Mouse (Mus musculus) limb, embryonic 13.5 days (tissue): ENCODE results near the gene Rpl9. TPM values are rescaled to one million over a fixed set of nuclear protein-coding genes. Genes with fewer than 3 reads are reported as not detected.

ENCODE experiments used
- ATAC-seq: fragments of 200-750 bp; cut with Nextera tagmentation; 2 replicates; pipeline ENCODE4 v1.8.0; 2017; ENCODE audit warnings: low read depth, moderate number of reproducible peaks, moderate TSS enrichment; ENCODE audit not compliant: low FRiP score
- H3K27ac ChIP-seq: fragments of 300-500 bp; sonication (generic); 2 replicates; pipeline ENCODE4 v1.5.1; 2015; ENCODE audit warnings: inconsistent platforms, mild to moderate bottlenecking, moderate library complexity
- H3K27me3 ChIP-seq: fragments of 300-500 bp; sonication (generic); 2 replicates; pipeline ENCODE4 v1.6.1; 2015; ENCODE audit warnings: mild to moderate bottlenecking, inconsistent platforms
- H3K36me3 ChIP-seq: fragments of 300-500 bp; sonication (generic); 2 replicates; pipeline ENCODE4 v1.6.1; 2015; ENCODE audit warnings: inconsistent platforms, mild to moderate bottlenecking, moderate library complexity
- H3K4me1 ChIP-seq: fragments of 300-500 bp; sonication (generic); 2 replicates; pipeline ENCODE4 v1.6.1; 2015; ENCODE audit warnings: inconsistent platforms
- H3K4me2 ChIP-seq: fragments of 300-500 bp; sonication (generic); replicated peaks from 2 replicates; pipeline ENCODE4 v1.6.1; 2015; ENCODE audit warnings: inconsistent platforms, mild to moderate bottlenecking, moderate library complexity
- H3K4me3 ChIP-seq: fragments of 300-500 bp; sonication (generic); 2 replicates; pipeline ENCODE4 v1.5.1; 2015; ENCODE audit warnings: moderate library complexity, mild to moderate bottlenecking, inconsistent platforms
- H3K9ac ChIP-seq: fragments of 300-500 bp; sonication (generic); 2 replicates; pipeline ENCODE4 v1.6.1; 2015; ENCODE audit warnings: mild to moderate bottlenecking, inconsistent platforms
- H3K9me3 ChIP-seq: fragments of 300-500 bp; sonication (generic); 2 replicates; pipeline ENCODE4 v1.6.1; 2016; ENCODE audit warnings: inconsistent platforms
- WGBS: fragments of 180-500 bp; shearing (Covaris S2); methylation state at CpG from one replicate; pipeline ENCODE4 v1.1.7; 2015; 5-methylcytosine and 5-hydroxymethylcytosine counted together
- polyA plus RNA-seq: library from polyadenylated mRNA; unstranded; fragments of >200 nt; fragmentation: Nextera tagmentation; extraction: Ambion mirVana; gene quantifications from 2 replicates; pipeline ENCODE4 v1.2.1, GENCODE M21; 2015

Rpl9 gene
- polyA plus RNA-seq, 1 experiment from 2014 or later: 1,018 TPM

GRCm38 (mm10) chr5:65419136-65419535 lies 27.9 kb upstream of the Rpl9 start:
- H3K9ac ChIP-seq: no peak overlapping the region
- H3K4me2 ChIP-seq: no peak overlapping the region
- ATAC-seq: no peak
- H3K27ac ChIP-seq: no peak overlapping the region
- no peak overlapping the region for H3K4me3 ChIP-seq
- peaks cover 13% of the 10 kb centered on the region for H3K4me1 ChIP-seq
- peaks cover 87% of the 10 kb centered on the region for H3K36me3 ChIP-seq
- WGBS: 87% methylated on average over 10 of the region's 10 CpGs
- no peaks in the 10 kb centered on the region for H3K27me3 ChIP-seq
- H3K9me3 ChIP-seq: no peaks in the 10 kb centered on the region

DNA sequence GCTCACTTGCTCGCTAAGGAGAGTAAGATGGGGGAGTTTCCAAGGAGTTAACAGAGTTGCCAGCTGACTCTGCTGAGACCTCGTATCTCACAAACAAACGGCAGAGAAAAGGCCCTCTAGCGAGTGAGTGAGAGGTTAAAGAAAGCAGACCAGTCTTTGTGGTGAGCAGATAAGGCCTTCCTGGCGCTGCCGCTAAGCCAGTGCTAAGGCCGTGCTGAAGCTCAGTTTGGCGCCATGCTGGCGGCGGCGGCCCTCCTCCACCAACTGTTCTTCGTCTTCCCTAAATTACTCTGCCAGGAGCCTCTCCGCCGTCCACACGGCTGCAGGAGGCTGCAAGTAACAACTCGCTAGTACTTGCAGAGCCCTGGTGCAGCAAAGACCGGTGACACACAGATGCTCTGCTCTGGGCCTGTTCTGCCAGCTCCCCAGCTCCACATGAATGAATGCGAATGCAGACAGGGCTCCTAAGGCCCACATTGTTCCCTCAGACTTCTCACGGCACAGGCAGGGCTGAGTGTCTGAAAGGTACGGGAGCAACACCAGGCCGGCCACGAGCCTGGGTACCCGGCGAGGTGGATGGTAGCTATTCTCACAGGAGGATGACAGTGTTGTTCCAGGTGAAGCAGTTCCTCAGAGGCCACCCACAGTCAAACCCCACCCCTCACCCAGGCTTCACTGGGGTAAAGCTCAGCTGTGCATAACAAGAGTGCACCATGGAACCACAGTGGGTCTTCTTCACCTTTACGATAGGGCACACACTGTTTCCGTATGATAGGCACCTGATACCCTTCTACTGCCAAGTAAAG lies 24.6 kb upstream of the Rpl9 start:
- ATAC-seq: peak; percentile 80
- no peak overlapping the region for H3K4me3 ChIP-seq
- peaks cover 13% of the 10 kb centered on the region for H3K4me1 ChIP-seq
- H3K27me3 ChIP-seq: no peaks in the 10 kb centered on the region
- H3K27ac ChIP-seq: peak overlapping the region; percentile 87
- no peaks in the 10 kb centered on the region for H3K9me3 ChIP-seq
- WGBS: 18% methylated on average over 26 of the region's 26 CpGs
- H3K36me3 ChIP-seq: peaks cover 75% of the 10 kb centered on the region
- peak overlapping the region; percentile 41 for H3K4me2 ChIP-seq
- H3K9ac ChIP-seq: peak overlapping the region; percentile 54

DNA sequence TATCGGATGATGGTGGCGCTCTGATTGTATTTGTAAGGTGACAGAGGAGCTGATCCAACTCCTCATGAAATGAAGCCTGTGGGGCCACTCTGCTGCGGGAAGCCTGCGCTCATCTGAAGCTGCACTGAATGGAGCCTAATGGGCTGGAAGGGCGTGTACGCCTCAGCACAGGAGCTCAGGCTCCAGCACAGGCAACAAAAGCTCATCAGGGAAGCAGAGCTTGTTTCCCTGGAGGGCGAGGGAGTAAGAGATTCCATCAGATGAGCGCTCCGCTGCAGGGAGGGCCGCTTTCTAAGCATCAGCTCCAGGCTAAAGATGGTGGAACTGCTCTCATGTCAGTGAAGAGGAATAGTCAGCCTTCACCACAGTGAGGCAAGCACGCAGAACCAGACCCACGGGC lies 16.7 kb upstream of the Rpl9 start:
- no peak overlapping the region for H3K4me3 ChIP-seq
- no peak overlapping the region for H3K4me2 ChIP-seq
- WGBS: 61% methylated on average over 12 of the region's 12 CpGs
- no peaks in the 10 kb centered on the region for H3K4me1 ChIP-seq
- H3K27ac ChIP-seq: no peak overlapping the region
- H3K36me3 ChIP-seq: peaks cover 71% of the 10 kb centered on the region
- H3K27me3 ChIP-seq: no peaks in the 10 kb centered on the region
- H3K9ac ChIP-seq: no peak overlapping the region
- no peak for ATAC-seq
- H3K9me3 ChIP-seq: no peaks in the 10 kb centered on the region

- Histone ChIP-seq H3K4me2 (no peak overlapping the region), H3K27ac (no peak overlapping the region), H3K4me1 (no peaks in the 10 kb centered on the region), H3K36me3 (peaks cover 88% of the 10 kb centered on the region), H3K27me3 (no peaks in the 10 kb centered on the region), H3K4me3 (no peak overlapping the region), H3K9me3 (no peaks in the 10 kb centered on the region), H3K9ac (no peak overlapping the region)
- ATAC-seq: no peak
- WGBS: 35% methylated on average over 2 of the region's 2 CpGs
Observed at GRCm38 (mm10) chr5:65401251-65401994, 10.2 kb upstream of the Rpl9 start.

DNA sequence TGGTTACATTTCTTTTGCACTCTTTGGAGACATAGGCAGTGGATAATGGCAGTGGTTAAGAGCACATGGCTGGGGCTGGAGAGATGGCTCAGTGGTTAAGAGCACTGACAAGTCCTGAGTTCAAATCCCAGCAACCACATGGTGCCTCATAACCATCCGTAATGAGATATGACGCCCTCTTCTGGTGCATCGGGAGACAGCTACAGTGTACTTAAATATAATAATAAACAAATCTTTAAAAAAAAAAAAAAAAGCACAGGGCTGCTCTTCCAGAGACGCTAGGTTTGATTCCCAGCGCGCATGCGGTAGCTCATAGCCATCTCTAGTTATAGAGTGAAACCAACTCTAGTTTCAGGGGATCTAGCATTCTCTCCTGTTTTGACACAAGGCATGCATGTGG lies 3.2 kb upstream of the Rpl9 start:
- Histone ChIP-seq H3K9me3 (no peaks in the 10 kb centered on the region), H3K4me1 (peaks cover 10% of the 10 kb centered on the region), H3K9ac (no peak overlapping the region), H3K4me2 (no peak overlapping the region), H3K36me3 (peaks cover 58% of the 10 kb centered on the region), H3K27me3 (no peaks in the 10 kb centered on the region), H3K27ac (no peak overlapping the region), H3K4me3 (no peak overlapping the region)
- ATAC-seq: no peak
- 94% methylated on average over 7 of the region's 7 CpGs for whole genome bisulfite sequencing

DNA sequence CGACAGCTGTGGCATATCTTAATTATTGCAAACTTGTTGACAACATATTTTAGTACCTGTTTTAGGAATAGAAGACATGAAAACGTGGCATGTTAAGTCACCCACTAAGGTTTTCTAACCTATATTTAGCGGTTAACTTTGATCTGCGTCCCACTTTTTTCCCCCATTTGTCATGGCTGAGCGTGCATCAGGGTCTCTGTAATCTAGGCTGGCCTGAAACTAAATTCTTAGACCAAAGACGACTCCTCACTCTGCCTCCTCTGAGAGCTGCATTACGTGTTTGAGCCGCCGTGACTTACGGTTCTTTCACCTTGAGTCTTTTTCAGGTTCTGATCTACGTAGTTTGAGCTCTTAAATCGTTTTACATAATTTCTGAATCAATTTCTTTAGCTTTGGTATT lies 509 bp upstream of the Rpl9 start:
- H3K4me3 ChIP-seq: peak overlapping the region; percentile 99
- H3K9me3 ChIP-seq: no peaks in the 10 kb centered on the region
- H3K4me2 ChIP-seq: peak overlapping the region; percentile 76
- no peak overlapping the region; the same call in 1 of the 2 replicates for H3K27ac ChIP-seq
- H3K4me1 ChIP-seq: peaks cover 19% of the 10 kb centered on the region
- peaks cover 58% of the 10 kb centered on the region for H3K36me3 ChIP-seq
- H3K9ac ChIP-seq: peak overlapping the region; percentile 81
- no peak for ATAC-seq
- H3K27me3 ChIP-seq: no peaks in the 10 kb centered on the region
- WGBS: 4% methylated on average over 12 of the region's 12 CpGs

DNA sequence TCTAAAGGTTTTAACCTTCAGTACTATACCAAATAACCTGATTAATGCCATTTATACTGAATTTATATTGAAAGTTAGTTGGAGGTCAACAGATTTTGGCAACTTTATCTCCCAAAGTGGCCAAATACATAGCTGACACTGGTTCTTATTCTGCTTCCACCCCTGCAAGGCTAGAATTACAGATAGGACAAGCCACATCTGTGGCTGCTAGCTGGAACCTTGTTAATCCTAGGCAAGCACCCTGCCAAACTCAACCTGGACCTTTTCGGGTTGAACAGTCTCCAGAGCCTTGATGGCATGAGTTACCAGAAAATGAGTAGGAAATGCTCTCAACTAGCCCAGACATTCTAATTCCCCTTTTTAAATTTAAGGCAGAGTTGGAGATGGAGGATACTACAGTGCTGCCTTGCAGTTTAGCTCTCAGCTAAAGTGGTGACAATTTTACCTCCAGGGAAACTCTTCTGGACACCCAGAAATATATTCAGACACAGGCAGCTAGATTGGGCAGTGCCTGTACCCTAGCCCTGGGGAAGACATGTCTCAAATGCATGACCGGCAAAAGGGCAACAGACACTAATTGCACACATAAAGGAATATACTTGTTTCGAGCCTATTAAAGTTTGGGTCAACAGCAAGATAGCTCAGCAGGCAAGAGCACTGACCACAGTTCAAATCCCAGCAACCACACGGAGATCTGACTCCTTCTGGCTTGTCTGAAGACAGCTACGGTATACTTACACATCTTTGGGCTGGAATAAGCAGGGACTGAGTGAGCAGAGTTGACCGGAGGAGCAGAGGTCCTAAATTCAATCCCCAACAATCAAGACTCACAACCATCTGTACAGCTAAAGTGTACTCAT lies 4.0 kb downstream of the Rpl9 start:
- Histone ChIP-seq H3K9me3 (no peaks in the 10 kb centered on the region), H3K4me2 (no peak overlapping the region), H3K27me3 (no peaks in the 10 kb centered on the region), H3K9ac (no peak overlapping the region), H3K36me3 (peaks cover 37% of the 10 kb centered on the region), H3K27ac (no peak overlapping the region), H3K4me3 (no peak overlapping the region), H3K4me1 (peaks cover 19% of the 10 kb centered on the region)
- WGBS: 76% methylated on average over 6 of the region's 6 CpGs
- ATAC-seq: no peak

DNA sequence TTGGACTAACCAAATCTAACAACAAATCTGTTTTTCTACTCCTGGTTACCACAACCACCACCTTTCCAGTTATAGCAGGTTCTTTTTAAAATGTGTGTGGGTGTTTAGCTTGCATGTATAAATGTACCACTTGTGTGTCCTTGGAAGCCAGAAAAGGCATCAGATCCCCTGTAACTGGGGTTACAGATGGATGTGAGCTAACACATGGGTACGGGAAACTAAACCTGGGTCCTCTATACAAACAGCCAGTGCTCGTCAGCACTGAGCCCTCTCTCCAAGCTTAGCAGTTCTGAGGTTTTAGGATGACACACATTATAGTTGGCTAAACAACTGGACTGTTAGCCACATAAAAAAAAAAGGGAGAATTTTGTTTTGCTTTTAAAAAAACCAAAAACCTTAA lies 5.5 kb downstream of the Rpl9 start:
- no peak for ATAC-seq
- 70% methylated on average over 2 of the region's 2 CpGs for WGBS
- H3K27me3 ChIP-seq: no peaks in the 10 kb centered on the region
- H3K36me3 ChIP-seq: peaks cover 37% of the 10 kb centered on the region
- H3K4me3 ChIP-seq: no peak overlapping the region
- H3K9ac ChIP-seq: no peak overlapping the region
- H3K4me2 ChIP-seq: no peak overlapping the region
- H3K9me3 ChIP-seq: no peaks in the 10 kb centered on the region
- no peak overlapping the region for H3K27ac ChIP-seq
- peaks cover 19% of the 10 kb centered on the region for H3K4me1 ChIP-seq

- Histone ChIP-seq H3K4me1 (peaks cover 7% of the 10 kb centered on the region; the same call in 1 of the 2 replicates), H3K9ac (no peak overlapping the region), H3K4me2 (no peak overlapping the region), H3K9me3 (no peaks in the 10 kb centered on the region), H3K27me3 (no peaks in the 10 kb centered on the region), H3K4me3 (no peak overlapping the region), H3K36me3 (no peaks in the 10 kb centered on the region), H3K27ac (no peak overlapping the region)
- 81% methylated on average over 7 of the region's 7 CpGs for WGBS
- no peak for ATAC-seq
Observed at GRCm38 (mm10) chr5:65374746-65375145, 16.5 kb downstream of the Rpl9 start.

DNA sequence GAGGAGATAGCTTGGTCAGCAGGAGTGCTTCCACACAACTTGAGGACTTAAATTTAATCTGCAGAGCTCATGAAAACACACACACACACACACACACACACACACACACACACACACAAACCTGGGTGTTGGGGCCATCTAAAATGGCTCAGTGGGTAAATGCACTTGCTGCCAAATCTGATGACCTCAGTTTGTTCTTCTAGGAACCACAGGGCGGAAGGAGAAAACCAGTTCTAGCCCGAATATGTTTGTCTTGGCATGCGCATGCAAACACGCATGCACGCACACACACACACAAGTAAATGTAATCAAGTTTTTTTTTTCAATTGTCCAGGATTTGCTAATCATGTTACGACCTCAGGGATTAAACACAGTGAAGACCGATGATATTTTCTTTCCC lies 19.7 kb downstream of the Rpl9 start:
- 93% methylated on average over 7 of the region's 7 CpGs for WGBS
- ATAC-seq: no peak
- H3K36me3 ChIP-seq: no peaks in the 10 kb centered on the region
- H3K4me2 ChIP-seq: no peak overlapping the region
- no peak overlapping the region for H3K9ac ChIP-seq
- H3K9me3 ChIP-seq: no peaks in the 10 kb centered on the region
- no peak overlapping the region for H3K27ac ChIP-seq
- no peaks in the 10 kb centered on the region for H3K27me3 ChIP-seq
- H3K4me1 ChIP-seq: peaks cover 7% of the 10 kb centered on the region; the same call in 1 of the 2 replicates
- H3K4me3 ChIP-seq: no peak overlapping the region

GRCm38 (mm10) chr5:65367837-65368236 lies 23.4 kb downstream of the Rpl9 start:
- no peak overlapping the region for H3K9ac ChIP-seq
- 92% methylated on average over 11 of the region's 11 CpGs for WGBS
- no peaks in the 10 kb centered on the region for H3K9me3 ChIP-seq
- no peaks in the 10 kb centered on the region for H3K36me3 ChIP-seq
- no peak overlapping the region for H3K4me3 ChIP-seq
- no peaks in the 10 kb centered on the region for H3K27me3 ChIP-seq
- H3K4me2 ChIP-seq: no peak overlapping the region
- no peaks in the 10 kb centered on the region for H3K4me1 ChIP-seq
- no peak overlapping the region for H3K27ac ChIP-seq
- ATAC-seq: no peak

- 84% methylated on average over 3 of the region's 3 CpGs for WGBS
- no peaks in the 10 kb centered on the region for H3K4me1 ChIP-seq
- ATAC-seq: no peak
- no peaks in the 10 kb centered on the region for H3K36me3 ChIP-seq
- H3K9ac ChIP-seq: no peak overlapping the region
- no peak overlapping the region for H3K4me3 ChIP-seq
- H3K9me3 ChIP-seq: no peaks in the 10 kb centered on the region
- no peaks in the 10 kb centered on the region for H3K27me3 ChIP-seq
- no peak overlapping the region for H3K4me2 ChIP-seq
- no peak overlapping the region for H3K27ac ChIP-seq
Observed at GRCm38 (mm10) chr5:65357771-65358170, 33.5 kb downstream of the Rpl9 start.
